Mouse (Mus musculus) kidney, embryonic 15.5 days (tissue): ENCODE results near the gene Fndc3b. TPM values are rescaled to one million over a fixed set of nuclear protein-coding genes. Genes with fewer than 3 reads are reported as not detected.
A peak's percentile ranks its signal among the peaks of the same experiment; 100 is the strongest.

Experiments
- ATAC-seq: fragments of 200-750 bp; cut with Nextera tagmentation; replicated peaks from 2 replicates; pipeline ENCODE4 v1.8.0; 2017; ENCODE audit warnings: moderate TSS enrichment; ENCODE audit not compliant: low FRiP score
- H3K27ac ChIP-seq: fragments of 300-500 bp; sonication (generic); 2 replicates; pipeline ENCODE4 v1.5.1; 2015; ENCODE audit warnings: mild to moderate bottlenecking, inconsistent platforms
- H3K27me3 ChIP-seq: fragments of 300-500 bp; sonication (generic); 2 replicates; pipeline ENCODE4 v1.6.1; 2015; ENCODE audit warnings: inconsistent platforms
- H3K36me3 ChIP-seq: fragments of 300-500 bp; sonication (generic); 2 replicates; pipeline ENCODE4 v1.6.1; 2015; ENCODE audit warnings: inconsistent platforms
- H3K4me1 ChIP-seq: fragments of 300-500 bp; sonication (generic); 2 replicates; pipeline ENCODE4 v1.6.1; 2015; ENCODE audit warnings: inconsistent platforms
- H3K4me2 ChIP-seq: fragments of 300-500 bp; sonication (generic); 2 replicates; pipeline ENCODE4 v1.6.1; 2015; ENCODE audit warnings: moderate library complexity, mild to moderate bottlenecking, inconsistent platforms
- H3K4me3 ChIP-seq: fragments of 300-500 bp; sonication (generic); replicated peaks from 2 replicates; pipeline ENCODE4 v1.5.1; 2015; ENCODE audit warnings: mild to moderate bottlenecking, inconsistent platforms
- H3K9ac ChIP-seq: fragments of 300-500 bp; sonication (generic); 2 replicates; pipeline ENCODE4 v1.6.1; 2015; ENCODE audit warnings: mild to moderate bottlenecking, inconsistent platforms
- H3K9me3 ChIP-seq: fragments of 300-500 bp; sonication (generic); replicated peaks from 2 replicates; pipeline ENCODE4 v1.6.1; 2016; ENCODE audit warnings: inconsistent platforms
- WGBS: fragments of 180-500 bp; shearing (Covaris S2); methylation state at CpG from one replicate; pipeline ENCODE4 v1.1.7; 2015; ENCODE audit warnings: mixed read lengths; 5-methylcytosine and 5-hydroxymethylcytosine counted together
- polyA plus RNA-seq: library from polyadenylated mRNA; unstranded; fragments of >200 nt; fragmentation: Nextera tagmentation; extraction: Ambion mirVana; gene quantifications from 2 replicates; pipeline ENCODE4 v1.2.1, GENCODE M21; 2015

Fndc3b gene
- polyA plus RNA-seq, 1 experiment from 2014 or later: 32.8 TPM

GRCm38 (mm10) chr3:27632880-27633279 lies 78.2 kb downstream of the Fndc3b start:
- no peak for ATAC-seq
- no peaks in the 10 kb centered on the region for H3K27me3 ChIP-seq
- WGBS: 86% methylated on average over 1 of the region's 1 CpGs

GRCm38 (mm10) chr3:27631112-27631511 lies 80.0 kb downstream of the Fndc3b start:
- H3K27ac ChIP-seq: no peak overlapping the region
- ATAC-seq: no peak
- peaks cover 7% of the 10 kb centered on the region; the same call in 1 of the 2 replicates for H3K4me1 ChIP-seq
- 80% methylated on average over 7 of the region's 7 CpGs for WGBS
- peaks cover 29% of the 10 kb centered on the region for H3K36me3 ChIP-seq
- H3K27me3 ChIP-seq: no peaks in the 10 kb centered on the region
- no peak overlapping the region for H3K4me3 ChIP-seq
- H3K4me2 ChIP-seq: no peak overlapping the region
- H3K9me3 ChIP-seq: no peaks in the 10 kb centered on the region
- no peak overlapping the region for H3K9ac ChIP-seq

More at GRCm38 (mm10) chr3:27632880-27633279, 78.2 kb downstream of the Fndc3b start:
- H3K4me2 ChIP-seq: no peak overlapping the region
- H3K4me3 ChIP-seq: no peak overlapping the region
- H3K9ac ChIP-seq: no peak overlapping the region
- H3K4me1 ChIP-seq: 0 out of 2 replicates have a peak, but pooled peaks cover 3% of the 10 kb centered on the region
- no peak overlapping the region for H3K27ac ChIP-seq
- H3K9me3 ChIP-seq: no peaks in the 10 kb centered on the region
- peaks cover 28% of the 10 kb centered on the region for H3K36me3 ChIP-seq

GRCm38 (mm10) chr3:27629716-27630115 lies 81.4 kb downstream of the Fndc3b start:
- Histone ChIP-seq H3K27me3 (no peaks in the 10 kb centered on the region), H3K36me3 (peaks cover 29% of the 10 kb centered on the region), H3K27ac (no peak overlapping the region), H3K4me3 (no peak overlapping the region), H3K4me2 (no peak overlapping the region), H3K4me1 (peaks cover 17% of the 10 kb centered on the region), H3K9ac (no peak overlapping the region), H3K9me3 (no peaks in the 10 kb centered on the region)
- ATAC-seq: no peak
- WGBS: 94% methylated on average over 5 of the region's 5 CpGs

GRCm38 (mm10) chr3:27626301-27626700 lies 84.8 kb downstream of the Fndc3b start:
- no peak overlapping the region for H3K4me2 ChIP-seq
- H3K9me3 ChIP-seq: no peaks in the 10 kb centered on the region
- no peak overlapping the region for H3K27ac ChIP-seq
- ATAC-seq: no peak
- no peak overlapping the region for H3K4me3 ChIP-seq
- no peaks in the 10 kb centered on the region for H3K27me3 ChIP-seq
- peaks cover 20% of the 10 kb centered on the region for H3K36me3 ChIP-seq
- H3K4me1 ChIP-seq: peaks cover 27% of the 10 kb centered on the region
- 87% methylated on average over 8 of the region's 8 CpGs for WGBS
- no peak overlapping the region for H3K9ac ChIP-seq

GRCm38 (mm10) chr3:27625592-27625985 lies 85.5 kb downstream of the Fndc3b start:
- Histone ChIP-seq H3K27ac (no peak overlapping the region), H3K4me3 (no peak overlapping the region), H3K27me3 (no peaks in the 10 kb centered on the region), H3K9me3 (no peaks in the 10 kb centered on the region), H3K4me2 (no peak overlapping the region), H3K4me1 (peaks cover 27% of the 10 kb centered on the region), H3K36me3 (peaks cover 13% of the 10 kb centered on the region), H3K9ac (no peak overlapping the region)
- WGBS: 58% methylated on average over 8 of the region's 8 CpGs
- ATAC-seq: no peak

- no peak overlapping the region for H3K4me2 ChIP-seq
- H3K4me1 ChIP-seq: peaks cover 27% of the 10 kb centered on the region
- H3K36me3 ChIP-seq: peaks cover 8% of the 10 kb centered on the region; the same call in 1 of the 2 replicates
- H3K4me3 ChIP-seq: no peak overlapping the region
- 78% methylated on average over 12 of the region's 12 CpGs for WGBS
- no peaks in the 10 kb centered on the region for H3K27me3 ChIP-seq
- no peaks in the 10 kb centered on the region for H3K9me3 ChIP-seq
- no peak overlapping the region for H3K9ac ChIP-seq
- no peak overlapping the region for H3K27ac ChIP-seq
- no peak for ATAC-seq
Measured at GRCm38 (mm10) chr3:27624974-27625591, 86.0 kb downstream of the Fndc3b start.

GRCm38 (mm10) chr3:27622451-27622850 lies 88.7 kb downstream of the Fndc3b start:
- H3K4me1 ChIP-seq: peaks cover 34% of the 10 kb centered on the region
- no peaks in the 10 kb centered on the region for H3K9me3 ChIP-seq
- 62% methylated on average over 4 of the region's 4 CpGs for WGBS
- H3K9ac ChIP-seq: no peak overlapping the region
- no peaks in the 10 kb centered on the region for H3K27me3 ChIP-seq
- no peak overlapping the region for H3K4me2 ChIP-seq
- peak overlapping the region; percentile 64; the same call in 1 of the 2 replicates for H3K27ac ChIP-seq
- no peak overlapping the region for H3K4me3 ChIP-seq
- no peak for ATAC-seq
- peaks cover 12% of the 10 kb centered on the region; the same call in 1 of the 2 replicates for H3K36me3 ChIP-seq

GRCm38 (mm10) chr3:27621176-27621575 lies 89.9 kb downstream of the Fndc3b start:
- ATAC-seq: no peak
- 53% methylated on average over 4 of the region's 4 CpGs for WGBS
- Histone ChIP-seq H3K36me3 (peaks cover 12% of the 10 kb centered on the region; the same call in 1 of the 2 replicates), H3K27ac (no peak overlapping the region), H3K4me3 (no peak overlapping the region), H3K27me3 (no peaks in the 10 kb centered on the region), H3K9me3 (no peaks in the 10 kb centered on the region), H3K4me2 (no peak overlapping the region), H3K9ac (no peak overlapping the region), H3K4me1 (peaks cover 44% of the 10 kb centered on the region)

GRCm38 (mm10) chr3:27617733-27618132 lies 93.4 kb downstream of the Fndc3b start:
- H3K27me3 ChIP-seq: no peaks in the 10 kb centered on the region

GRCm38 (mm10) chr3:27617237-27617499 lies 93.9 kb downstream of the Fndc3b start:
- Histone ChIP-seq H3K27ac (peak overlapping the region; percentile 42), H3K9ac (no peak overlapping the region), H3K4me1 (peaks cover 41% of the 10 kb centered on the region), H3K27me3 (no peaks in the 10 kb centered on the region), H3K4me2 (no peak overlapping the region), H3K4me3 (no peak overlapping the region), H3K9me3 (no peaks in the 10 kb centered on the region), H3K36me3 (peaks cover 23% of the 10 kb centered on the region)
- WGBS: 65% methylated on average over 1 of the region's 1 CpGs
- no peak for ATAC-seq

More at GRCm38 (mm10) chr3:27617733-27618132, 93.4 kb downstream of the Fndc3b start:
- no peak overlapping the region for H3K4me3 ChIP-seq
- H3K4me2 ChIP-seq: no peak overlapping the region
- WGBS: 74% methylated on average over 9 of the region's 9 CpGs
- H3K27ac ChIP-seq: peak overlapping the region; percentile 42; the same call in 1 of the 2 replicates
- peaks cover 23% of the 10 kb centered on the region for H3K36me3 ChIP-seq
- H3K9ac ChIP-seq: no peak overlapping the region
- no peaks in the 10 kb centered on the region for H3K9me3 ChIP-seq
- peaks cover 35% of the 10 kb centered on the region for H3K4me1 ChIP-seq
- no peak for ATAC-seq

GRCm38 (mm10) chr3:27616421-27617236 lies 94.5 kb downstream of the Fndc3b start:
- WGBS: 48% methylated on average over 19 of the region's 19 CpGs
- H3K27ac ChIP-seq: peak overlapping the region; percentile 42
- no peak overlapping the region for H3K4me3 ChIP-seq
- peaks cover 23% of the 10 kb centered on the region for H3K36me3 ChIP-seq
- H3K9me3 ChIP-seq: no peaks in the 10 kb centered on the region
- ATAC-seq: peak; percentile 46; the same call in 1 of the 2 replicates
- no peaks in the 10 kb centered on the region for H3K27me3 ChIP-seq
- peaks cover 42% of the 10 kb centered on the region for H3K4me1 ChIP-seq
- H3K9ac ChIP-seq: no peak overlapping the region
- H3K4me2 ChIP-seq: no peak overlapping the region

GRCm38 (mm10) chr3:27615479-27615878 lies 95.6 kb downstream of the Fndc3b start:
- 68% methylated on average over 8 of the region's 8 CpGs for WGBS

More at GRCm38 (mm10) chr3:27615479-27615878, 95.6 kb downstream of the Fndc3b start:
- H3K27ac ChIP-seq: no peak overlapping the region
- H3K36me3 ChIP-seq: peaks cover 23% of the 10 kb centered on the region
- no peaks in the 10 kb centered on the region for H3K27me3 ChIP-seq
- H3K9ac ChIP-seq: no peak overlapping the region
- H3K9me3 ChIP-seq: no peaks in the 10 kb centered on the region
- no peak for ATAC-seq
- no peak overlapping the region for H3K4me3 ChIP-seq
- peaks cover 52% of the 10 kb centered on the region for H3K4me1 ChIP-seq
- H3K4me2 ChIP-seq: no peak overlapping the region
